Mouse (Mus musculus) kidney, adult 2 months (tissue): ENCODE data around the gene Tcam1.

Experiments used
- CTCF ChIP-seq: fragments of 200-500 bp; conservative IDR thresholded peaks from 2 replicates; pipeline ENCODE4 v1.5.1; 2011; ENCODE audit warnings: low read depth, mild to moderate bottlenecking, control low read depth, low read length, moderate library complexity, mixed read lengths; ENCODE audit not compliant: insufficient read depth, insufficient read length
- POLR2A ChIP-seq: fragments of 200-500 bp; IDR thresholded peaks from one replicate; pipeline ENCODE4 v1.6.1; 2011; ENCODE audit warnings: low read depth, low read length, control low read depth

GRCm38 (mm10) chr11:106267311-106267852 lies 9.1 kb upstream of the Tcam1 start:
- TF ChIP-seq POLR2A (no peak), CTCF (no peak)
